Mouse (Mus musculus) E14TG2a.4 (cell line): ENCODE measurements at regions not wholly inside any gene's neighbourhood (a gene's known extent, or its start where the extent isn't known, plus 50 kb on each side); places are given as distances from the start of the nearest gene placed in this dataset.

Experiments used
- CTCF ChIP-seq: conservative IDR thresholded peaks from 2 replicates; pipeline ENCODE4 v1.5.1; 2014; ENCODE audit warnings: low read length
- NANOG ChIP-seq: IDR thresholded peaks from 2 replicates; pipeline ENCODE4 v1.6.1; 2014; ENCODE audit warnings: borderline replicate concordance, low read length, mixed read lengths
- POU5F1 ChIP-seq: IDR thresholded peaks from 2 replicates; pipeline ENCODE4 v1.6.1; 2014; ENCODE audit warnings: low read length, borderline replicate concordance

- no peak for TF ChIP-seq CTCF
- TF ChIP-seq NANOG, result no peak
- no peak for TF ChIP-seq POU5F1
These were observed 301.5 kb upstream of the Clint1 start for GRCm38 (mm10) chr11:45550376-45550775.
